Mouse (Mus musculus): ENCODE measurements around the gene Mlxip. TPM values are rescaled to one million over a fixed set of nuclear protein-coding genes. Genes with fewer than 3 reads are reported as not detected.

Gene Mlxip
- total RNA-seq (2021), result 10 to 100 TPM; 15.3 to 19.4 TPM

- peak; percentile 90 for DNase-seq (ENCODE audit: low spot score in 2 of 2)
- intact Hi-C loops (cut with DNase I), result no loop called here
Measured at GRCm38 (mm10) chr5:123394303-123394956, at the start of gene Mlxip. Gene Mlxip, plus strand, starts transcription at chr5:123394798.

- intact Hi-C loops (cut with DNase I), result loop anchor here (2.0 kb wide), 1 partner anchor 88 kb away; no protein-coding TSS in a partner anchor
- peak; percentile 67 to 76 for DNase-seq (ENCODE audit: low spot score in 2 of 2)
Measured at GRCm38 (mm10) chr5:123344963-123345852, 49.4 kb upstream of the Mlxip start.

- intact Hi-C loops (cut with DNase I), result loop anchor here (2.0 kb wide), 1 partner anchor 89 kb away; no protein-coding TSS in a partner anchor
- peak; percentile 59 to 71 for DNase-seq (ENCODE audit: low spot score in 2 of 2)
Measured at GRCm38 (mm10) chr5:123345853-123346654, 48.5 kb upstream of the Mlxip start.

- no peak for DNase-seq (ENCODE audit: low spot score in 2 of 2)
- intact Hi-C loops (cut with DNase I), result no loop called here
Measured at GRCm38 (mm10) chr5:123346701-123347270, 47.8 kb upstream of the Mlxip start.

GRCm38 (mm10) chr5:123347985-123348384, 46.6 kb upstream of the Mlxip start:
- intact Hi-C loops (cut with DNase I), result no loop called here
- no peak for DNase-seq (ENCODE audit: low spot score in 2 of 2)

GRCm38 (mm10) chr5:123350386-123350785, 44.2 kb upstream of the Mlxip start:
- no peak for DNase-seq (ENCODE audit: low spot score in 2 of 2)
- intact Hi-C loops (cut with DNase I), result no loop called here

- no peak for DNase-seq (ENCODE audit: low spot score in 2 of 2)
- intact Hi-C loops (cut with DNase I), result no loop called here
Measured at GRCm38 (mm10) chr5:123355918-123356317, 38.7 kb upstream of the Mlxip start.

- DNase-seq (ENCODE audit: low spot score in 2 of 2), result no peak
- intact Hi-C loops (cut with DNase I), result no loop called here
Measured at GRCm38 (mm10) chr5:123357253-123357652, 37.3 kb upstream of the Mlxip start.

GRCm38 (mm10) chr5:123359431-123359830, 35.2 kb upstream of the Mlxip start:
- no peak for DNase-seq (ENCODE audit: low spot score in 2 of 2)
- intact Hi-C loops (cut with DNase I), result no loop called here

- DNase-seq (ENCODE audit: low spot score in 2 of 2), result no peak
- intact Hi-C loops (cut with DNase I), result no loop called here
Measured at GRCm38 (mm10) chr5:123362911-123363310, 31.7 kb upstream of the Mlxip start.

GRCm38 (mm10) chr5:123364302-123364971, 30.2 kb upstream of the Mlxip start:
- intact Hi-C loops (cut with DNase I), result no loop called here
- DNase-seq (ENCODE audit: low spot score in 2 of 2), result no peak

- intact Hi-C loops (cut with DNase I), result loop anchor here (1.0 to 5.0 kb wide), 2 partner anchors 118 to 128 kb away; no protein-coding TSS in a partner anchor
- DNase-seq (ENCODE audit: low spot score in 2 of 2), result peak; percentile 40 to 46
Measured at GRCm38 (mm10) chr5:123368869-123369488, 25.6 kb upstream of the Mlxip start.

- intact Hi-C loops (cut with DNase I), result no loop called here
Measured at GRCm38 (mm10) chr5:123370049-123370448, 24.5 kb upstream of the Mlxip start.

GRCm38 (mm10) chr5:123375262-123375661, 19.3 kb upstream of the Mlxip start:
- no peak for DNase-seq (ENCODE audit: low spot score in 2 of 2)

More at GRCm38 (mm10) chr5:123370049-123370448, 24.5 kb upstream of the Mlxip start:
- no peak for DNase-seq (ENCODE audit: low spot score in 2 of 2)

GRCm38 (mm10) chr5:123375793-123376452, 18.7 kb upstream of the Mlxip start:
- no peak for DNase-seq (ENCODE audit: low spot score in 2 of 2)
- intact Hi-C loops (cut with DNase I), result no loop called here

More at GRCm38 (mm10) chr5:123375262-123375661, 19.3 kb upstream of the Mlxip start:
- intact Hi-C loops (cut with DNase I), result no loop called here

- intact Hi-C loops (cut with DNase I), result no loop called here
- peak in 1 of 2 experiments; percentile 59 for DNase-seq (ENCODE audit: low spot score in 2 of 2)
Measured at GRCm38 (mm10) chr5:123376569-123376968, 18.0 kb upstream of the Mlxip start.

GRCm38 (mm10) chr5:123377120-123377955, 17.3 kb upstream of the Mlxip start:
- peak; percentile 55 to 70 for DNase-seq (ENCODE audit: low spot score in 2 of 2)
- intact Hi-C loops (cut with DNase I), result no loop called here
